Mouse (Mus musculus): Measurements from ENCODE around the gene Plppr2. TPM values are rescaled to one million over a fixed set of nuclear protein-coding genes. Genes with fewer than 3 reads are reported as not detected.

The Plppr2 gene
- polyA plus RNA-seq, 1 experiment from 2014 or later = 9.2 TPM

- no peak overlapping the region for H3K4me2 ChIP-seq (replicated peaks; ENCODE audit: low read depth, low read length)
- H3K27ac ChIP-seq (ENCODE audit: low read depth, low read length) = no peak overlapping the region
- H3K27me3 ChIP-seq (ENCODE audit: control insufficient read depth, insufficient read depth, low read length) = peaks cover 5% of the 10 kb centered on the region; the same call in 1 of the 2 replicates
- H3K9ac ChIP-seq (ENCODE audit: low read depth, low read length) = no peak overlapping the region
- H3K4me1 ChIP-seq (ENCODE audit: control insufficient read depth, insufficient read depth, low read length) = no peaks in the 10 kb centered on the region; the same call in 1 of the 2 replicates
- H3K9me3 ChIP-seq (ENCODE audit: control insufficient read depth, low read length) = no peaks in the 10 kb centered on the region
- WGBS = 75% methylated on average over 12 of the region's 12 CpGs
- no peak for ATAC-seq (ENCODE audit: low FRiP score, low TSS enrichment)
- no peak overlapping the region for H3K4me3 ChIP-seq (ENCODE audit: low read length)
- no peaks in the 10 kb centered on the region for H3K36me3 ChIP-seq (ENCODE audit: control insufficient read depth, insufficient read depth, low read length)
These were observed 6.2 kb downstream of the Plppr2 start for GRCm38 (mm10) chr9:21943046-21943445.

GRCm38 (mm10) chr9:21943638-21944037 lies 6.8 kb downstream of the Plppr2 start:
- Histone ChIP-seq H3K27me3 (ENCODE audit: control insufficient read depth, insufficient read depth, low read length) (peaks cover 5% of the 10 kb centered on the region; the same call in 1 of the 2 replicates), H3K4me3 (ENCODE audit: low read length) (no peak overlapping the region), H3K9me3 (ENCODE audit: control insufficient read depth, low read length) (no peaks in the 10 kb centered on the region), H3K9ac (ENCODE audit: low read depth, low read length) (no peak overlapping the region), H3K36me3 (ENCODE audit: control insufficient read depth, insufficient read depth, low read length) (no peaks in the 10 kb centered on the region), H3K4me1 (ENCODE audit: control insufficient read depth, insufficient read depth, low read length) (no peaks in the 10 kb centered on the region; the same call in 1 of the 2 replicates), H3K27ac (ENCODE audit: low read depth, low read length) (no peak overlapping the region), H3K4me2 (replicated peaks; ENCODE audit: low read depth, low read length) (no peak overlapping the region)
- ATAC-seq (ENCODE audit: low FRiP score, low TSS enrichment) = no peak
- 49% methylated on average over 12 of the region's 12 CpGs for WGBS

DNA sequence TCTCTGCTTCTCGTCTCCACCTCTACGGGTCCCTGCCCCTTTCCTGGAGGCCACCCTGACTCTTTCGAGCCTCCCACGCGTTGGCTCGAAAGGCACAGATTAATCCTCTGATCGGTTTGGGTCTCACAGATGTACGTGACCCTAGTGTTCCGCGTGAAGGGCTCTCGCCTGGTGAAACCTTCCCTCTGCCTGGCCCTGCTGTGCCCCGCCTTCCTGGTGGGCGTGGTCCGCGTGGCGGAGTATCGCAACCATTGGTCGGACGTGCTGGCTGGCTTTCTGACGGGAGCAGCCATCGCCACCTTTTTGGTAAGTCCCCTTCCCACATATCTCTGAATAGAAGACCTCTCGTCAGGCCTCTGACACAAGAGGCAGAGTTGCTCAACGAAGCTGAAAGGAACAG lies 7.4 kb downstream of the Plppr2 start:
- no peak overlapping the region for H3K4me3 ChIP-seq (ENCODE audit: low read length)
- H3K9me3 ChIP-seq (ENCODE audit: control insufficient read depth, low read length) = no peaks in the 10 kb centered on the region
- H3K4me1 ChIP-seq (ENCODE audit: control insufficient read depth, insufficient read depth, low read length) = no peaks in the 10 kb centered on the region; the same call in 1 of the 2 replicates
- no peak for ATAC-seq (ENCODE audit: low FRiP score, low TSS enrichment)
- peaks cover 5% of the 10 kb centered on the region; the same call in 1 of the 2 replicates for H3K27me3 ChIP-seq (ENCODE audit: control insufficient read depth, insufficient read depth, low read length)
- no peak overlapping the region for H3K4me2 ChIP-seq (replicated peaks; ENCODE audit: low read depth, low read length)
- no peak overlapping the region for H3K9ac ChIP-seq (ENCODE audit: low read depth, low read length)
- no peak overlapping the region for H3K27ac ChIP-seq (ENCODE audit: low read depth, low read length)
- 11% methylated on average over 23 of the region's 23 CpGs for WGBS
- no peaks in the 10 kb centered on the region for H3K36me3 ChIP-seq (ENCODE audit: control insufficient read depth, insufficient read depth, low read length)

- no peaks in the 10 kb centered on the region for H3K36me3 ChIP-seq (ENCODE audit: control insufficient read depth, insufficient read depth, low read length)
- H3K9me3 ChIP-seq (ENCODE audit: control insufficient read depth, low read length) = no peaks in the 10 kb centered on the region; the same call in 1 of the 2 replicates
- H3K4me3 ChIP-seq (ENCODE audit: low read length) = no peak overlapping the region
- H3K4me2 ChIP-seq (replicated peaks; ENCODE audit: low read depth, low read length) = peak overlapping the region; percentile 29
- no peak overlapping the region for H3K9ac ChIP-seq (ENCODE audit: low read depth, low read length)
- H3K4me1 ChIP-seq (ENCODE audit: control insufficient read depth, insufficient read depth, low read length) = no peaks in the 10 kb centered on the region; the same call in 1 of the 2 replicates
- 0 out of 2 replicates have a peak, but pooled peaks have one; percentile 51 for ATAC-seq (ENCODE audit: low FRiP score, low TSS enrichment)
- 5% methylated on average over 22 of the region's 28 CpGs for WGBS
- H3K27me3 ChIP-seq (ENCODE audit: control insufficient read depth, insufficient read depth, low read length) = peaks cover 5% of the 10 kb centered on the region; the same call in 1 of the 2 replicates
- H3K27ac ChIP-seq (ENCODE audit: low read depth, low read length) = no peak overlapping the region
These were observed 10.8 kb downstream of the Plppr2 start for GRCm38 (mm10) chr9:21947540-21948130.

- WGBS = 56% methylated on average over 8 of the region's 8 CpGs
These were observed 11.3 kb downstream of the Plppr2 start for GRCm38 (mm10) chr9:21948146-21948545.

GRCm38 (mm10) chr9:21948790-21949189 lies 12.0 kb downstream of the Plppr2 start:
- no peaks in the 10 kb centered on the region; the same call in 1 of the 2 replicates for H3K4me1 ChIP-seq (ENCODE audit: control insufficient read depth, insufficient read depth, low read length)
- no peak overlapping the region for H3K27ac ChIP-seq (ENCODE audit: low read depth, low read length)
- ATAC-seq (ENCODE audit: low FRiP score, low TSS enrichment) = no peak
- H3K4me3 ChIP-seq (ENCODE audit: low read length) = no peak overlapping the region
- H3K27me3 ChIP-seq (ENCODE audit: control insufficient read depth, insufficient read depth, low read length) = peaks cover 5% of the 10 kb centered on the region; the same call in 1 of the 2 replicates
- 67% methylated on average over 6 of the region's 6 CpGs for WGBS
- H3K9ac ChIP-seq (ENCODE audit: low read depth, low read length) = no peak overlapping the region
- H3K9me3 ChIP-seq (ENCODE audit: control insufficient read depth, low read length) = no peaks in the 10 kb centered on the region; the same call in 1 of the 2 replicates
- H3K4me2 ChIP-seq (replicated peaks; ENCODE audit: low read depth, low read length) = no peak overlapping the region
- no peaks in the 10 kb centered on the region for H3K36me3 ChIP-seq (ENCODE audit: control insufficient read depth, insufficient read depth, low read length)

More at GRCm38 (mm10) chr9:21948146-21948545, 11.3 kb downstream of the Plppr2 start:
- Histone ChIP-seq H3K27ac (ENCODE audit: low read depth, low read length) (no peak overlapping the region), H3K9ac (ENCODE audit: low read depth, low read length) (no peak overlapping the region), H3K36me3 (ENCODE audit: control insufficient read depth, insufficient read depth, low read length) (no peaks in the 10 kb centered on the region), H3K4me2 (replicated peaks; ENCODE audit: low read depth, low read length) (no peak overlapping the region), H3K4me3 (ENCODE audit: low read length) (no peak overlapping the region), H3K9me3 (ENCODE audit: control insufficient read depth, low read length) (no peaks in the 10 kb centered on the region; the same call in 1 of the 2 replicates), H3K4me1 (ENCODE audit: control insufficient read depth, insufficient read depth, low read length) (no peaks in the 10 kb centered on the region; the same call in 1 of the 2 replicates), H3K27me3 (ENCODE audit: control insufficient read depth, insufficient read depth, low read length) (peaks cover 5% of the 10 kb centered on the region; the same call in 1 of the 2 replicates)
- no peak for ATAC-seq (ENCODE audit: low FRiP score, low TSS enrichment)

DNA sequence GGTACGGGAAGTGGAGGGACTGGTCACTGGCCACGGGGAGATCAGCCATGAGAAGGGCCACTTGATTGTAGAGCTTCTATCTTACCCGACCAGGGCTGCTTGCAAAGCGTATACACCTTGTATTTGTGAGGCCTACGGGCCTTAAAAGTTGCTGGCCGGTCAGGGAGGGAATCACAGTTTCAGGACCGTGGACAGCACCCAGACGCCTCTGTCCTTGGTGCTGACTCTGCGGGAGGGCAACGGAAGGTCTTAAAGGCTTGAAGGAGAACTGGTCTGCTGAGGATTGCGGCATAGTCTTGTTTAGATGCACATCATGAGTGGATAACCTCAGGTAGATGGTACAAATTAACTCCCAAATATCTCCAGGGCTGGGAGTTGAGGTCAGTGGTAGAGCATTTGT lies 13.5 kb downstream of the Plppr2 start:
- WGBS = 17% methylated on average over 11 of the region's 11 CpGs
- ATAC-seq (ENCODE audit: low FRiP score, low TSS enrichment) = no peak
- H3K27ac ChIP-seq (ENCODE audit: low read depth, low read length) = no peak overlapping the region
- no peak overlapping the region for H3K4me3 ChIP-seq (ENCODE audit: low read length)
- H3K36me3 ChIP-seq (ENCODE audit: control insufficient read depth, insufficient read depth, low read length) = no peaks in the 10 kb centered on the region
- H3K9ac ChIP-seq (ENCODE audit: low read depth, low read length) = no peak overlapping the region
- peaks cover 5% of the 10 kb centered on the region; the same call in 1 of the 2 replicates for H3K27me3 ChIP-seq (ENCODE audit: control insufficient read depth, insufficient read depth, low read length)
- H3K4me2 ChIP-seq (replicated peaks; ENCODE audit: low read depth, low read length) = no peak overlapping the region
- H3K9me3 ChIP-seq (ENCODE audit: control insufficient read depth, low read length) = no peaks in the 10 kb centered on the region; the same call in 1 of the 2 replicates
- no peaks in the 10 kb centered on the region; the same call in 1 of the 2 replicates for H3K4me1 ChIP-seq (ENCODE audit: control insufficient read depth, insufficient read depth, low read length)

DNA sequence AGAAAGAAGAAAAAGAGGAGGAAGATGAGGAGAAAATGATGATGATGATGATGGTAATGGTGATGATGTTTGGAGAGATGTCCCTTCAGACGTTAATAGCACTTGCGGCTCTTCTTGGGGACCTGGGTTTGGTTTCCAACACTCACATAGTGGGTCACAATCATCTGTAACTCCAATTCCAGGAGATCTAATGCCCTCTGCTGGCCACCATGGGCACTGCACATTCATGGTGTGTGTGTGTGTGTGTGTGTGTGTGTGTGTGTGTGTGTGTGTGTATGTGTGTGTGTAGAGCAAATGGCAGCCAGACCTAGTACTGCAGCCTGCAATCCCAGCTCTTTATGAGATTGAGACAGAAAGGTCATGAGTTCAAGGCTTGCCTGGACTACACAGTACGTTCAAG lies 15.1 kb downstream of the Plppr2 start:
- H3K27me3 ChIP-seq (ENCODE audit: control insufficient read depth, insufficient read depth, low read length) = peaks cover 5% of the 10 kb centered on the region; the same call in 1 of the 2 replicates
- H3K4me2 ChIP-seq (replicated peaks; ENCODE audit: low read depth, low read length) = no peak overlapping the region
- H3K27ac ChIP-seq (ENCODE audit: low read depth, low read length) = no peak overlapping the region
- no peak overlapping the region for H3K9ac ChIP-seq (ENCODE audit: low read depth, low read length)
- peaks cover 4% of the 10 kb centered on the region; the same call in 1 of the 2 replicates for H3K4me1 ChIP-seq (ENCODE audit: control insufficient read depth, insufficient read depth, low read length)
- no peak overlapping the region for H3K4me3 ChIP-seq (ENCODE audit: low read length)
- WGBS = 79% methylated on average over 3 of the region's 3 CpGs
- ATAC-seq (ENCODE audit: low FRiP score, low TSS enrichment) = no peak
- H3K9me3 ChIP-seq (ENCODE audit: control insufficient read depth, low read length) = no peaks in the 10 kb centered on the region; the same call in 1 of the 2 replicates
- H3K36me3 ChIP-seq (ENCODE audit: control insufficient read depth, insufficient read depth, low read length) = no peaks in the 10 kb centered on the region

DNA sequence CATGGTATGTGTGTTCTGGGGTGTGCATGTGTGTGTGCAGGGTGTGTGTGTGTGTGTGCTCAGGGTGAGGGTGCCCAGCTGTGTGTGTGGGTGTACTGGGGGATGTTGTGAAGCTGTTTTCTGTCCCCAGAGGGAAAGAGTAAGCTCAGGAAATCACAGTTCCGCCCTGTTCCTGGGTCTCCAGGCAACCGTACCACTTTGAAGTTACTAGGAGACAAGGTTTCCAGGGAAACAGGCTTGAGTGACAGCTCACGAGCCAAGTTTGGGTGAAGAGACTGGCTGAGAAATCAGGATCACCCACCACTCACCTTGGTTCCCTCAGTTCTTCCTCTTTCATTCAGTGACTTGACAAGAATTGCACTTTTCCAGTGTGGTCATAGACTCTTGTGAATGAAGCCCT lies 16.8 kb downstream of the Plppr2 start:
- no peak overlapping the region for H3K27ac ChIP-seq (ENCODE audit: low read depth, low read length)
- 14% methylated on average over 3 of the region's 3 CpGs for WGBS
- no peaks in the 10 kb centered on the region; the same call in 1 of the 2 replicates for H3K9me3 ChIP-seq (ENCODE audit: control insufficient read depth, low read length)
- H3K9ac ChIP-seq (ENCODE audit: low read depth, low read length) = no peak overlapping the region
- no peak for ATAC-seq (ENCODE audit: low FRiP score, low TSS enrichment)
- H3K4me3 ChIP-seq (ENCODE audit: low read length) = no peak overlapping the region
- no peak overlapping the region for H3K4me2 ChIP-seq (replicated peaks; ENCODE audit: low read depth, low read length)
- no peaks in the 10 kb centered on the region for H3K27me3 ChIP-seq (ENCODE audit: control insufficient read depth, insufficient read depth, low read length)
- H3K36me3 ChIP-seq (ENCODE audit: control insufficient read depth, insufficient read depth, low read length) = no peaks in the 10 kb centered on the region; the same call in 1 of the 2 replicates
- peaks cover 4% of the 10 kb centered on the region; the same call in 1 of the 2 replicates for H3K4me1 ChIP-seq (ENCODE audit: control insufficient read depth, insufficient read depth, low read length)
